Mouse (Mus musculus) frontal cortex, adult (tissue): ENCODE results near the gene Tfdp1.

ENCODE experiments used
- ATAC-seq: cut with Nextera tagmentation; 2 replicates; pipeline ENCODE4 v1.9.2; 2017; ENCODE audit warnings: mild to moderate bottlenecking, moderate library complexity, mixed read lengths; ENCODE audit not compliant: low TSS enrichment

Gene Tfdp1

GRCm38 (mm10) chr8:13419111-13419639, 80.6 kb downstream of the Tfdp1 start:
- ATAC-seq = 0 out of 2 replicates have a peak, but pooled peaks have one; percentile 44

DNA sequence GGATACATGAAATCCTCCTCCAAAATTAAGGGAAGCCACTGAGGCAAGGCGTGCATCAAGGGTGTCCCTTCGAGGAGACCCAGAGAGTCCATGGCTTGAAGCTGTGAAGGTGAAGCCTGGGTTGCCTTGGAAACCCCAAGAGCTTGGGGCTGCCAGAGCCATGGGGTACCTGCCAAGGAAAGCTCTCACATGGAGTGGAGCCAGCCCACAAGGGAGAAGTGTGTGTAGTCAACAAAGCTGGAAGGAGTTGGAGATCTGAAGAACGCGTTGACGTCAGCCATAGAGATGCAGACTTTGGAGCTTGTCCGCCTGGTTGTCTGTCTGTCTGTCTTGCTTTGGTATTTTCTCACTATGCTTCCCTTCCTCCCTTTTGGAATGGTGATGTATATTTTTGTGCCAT, 82.4 kb downstream of the Tfdp1 start:
- peak; percentile 52; the same call in 1 of the 2 replicates for ATAC-seq

- no peak for ATAC-seq
Measured at GRCm38 (mm10) chr8:13427351-13427750, 88.8 kb downstream of the Tfdp1 start.
